Mouse (Mus musculus): Measurements from ENCODE around the gene Dusp28. TPM values are rescaled to one million over a fixed set of nuclear protein-coding genes. Genes with fewer than 3 reads are reported as not detected.
A peak's percentile ranks its signal among the peaks of the same experiment; 100 is the strongest.
"Not testable (repeated sequence)": the region's sequence is repeated elsewhere in the genome, so short reads cannot be mapped to it uniquely, and the experiment has no call there.

Dusp28 gene
- polyA plus RNA-seq, 1 experiment from 2014 or later = 12.2 TPM

DNA sequence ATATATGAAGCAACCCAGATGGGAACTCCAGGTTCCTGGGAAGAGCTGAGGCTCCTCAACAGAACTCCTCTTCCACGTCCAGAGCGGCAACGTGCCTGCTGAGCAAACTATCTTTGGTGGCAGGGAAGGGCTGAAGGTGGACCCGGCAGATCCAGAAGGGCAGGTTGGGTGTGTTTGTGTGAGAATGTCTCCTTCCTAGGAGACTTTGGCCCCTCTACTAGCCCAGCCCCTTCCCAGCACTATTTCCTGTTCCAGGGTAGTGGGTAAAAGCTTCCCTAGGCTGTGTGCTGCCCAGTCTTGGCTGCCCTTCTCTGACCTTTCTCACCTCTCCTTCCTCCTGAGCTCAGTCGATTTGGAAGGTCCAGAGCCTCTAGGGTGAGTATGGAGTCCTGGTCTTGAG lies 43.8 kb downstream of the Dusp28 start, which contains the start of gene Gpr35:
Gene Gpr35 (plus strand): TSS at position 259 of the 400 bp plus-strand sequence.
- Histone ChIP-seq H3K9ac (no peak within 1 kb of the TSS), H3K4me3 (replicated peaks) (no peak within 1 kb of the TSS), H3K27me3 (no peaks in the 10 kb centered on the region), H3K27ac (no peak within 1 kb of the TSS), H3K9me3 (replicated peaks) (no peaks in the 10 kb centered on the region), H3K36me3 (peaks cover 29% of the 10 kb centered on the region), H3K4me1 (no peaks in the 10 kb centered on the region), H3K4me2 (no peak within 1 kb of the TSS)
- 66% methylated on average over 5 of the region's 5 CpGs for WGBS
- no peak for ATAC-seq (replicated peaks; ENCODE audit: low FRiP score)

DNA sequence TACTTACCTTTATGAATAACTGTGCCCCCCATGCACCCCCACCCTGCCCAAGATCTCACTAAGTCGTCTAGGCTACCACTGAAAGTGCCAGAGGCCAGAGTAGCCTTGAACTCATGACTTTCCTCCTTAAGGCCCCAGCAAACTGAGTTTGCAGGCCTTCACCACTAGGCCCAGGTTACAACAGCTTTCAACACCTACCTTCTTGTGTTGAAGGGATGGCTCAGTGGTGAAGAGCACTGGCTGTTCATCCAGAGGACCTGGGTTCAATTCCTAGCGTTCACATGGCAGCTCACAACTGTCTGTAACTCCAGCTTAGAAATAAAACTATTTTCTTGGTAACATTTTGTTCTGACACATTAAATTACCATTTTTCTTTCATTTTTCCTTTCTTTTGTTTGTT lies 46.9 kb downstream of the Dusp28 start:
- no peak overlapping the region for H3K4me3 ChIP-seq (replicated peaks)
- no peak for ATAC-seq (replicated peaks; ENCODE audit: low FRiP score)
- no peak overlapping the region for H3K27ac ChIP-seq
- no peaks in the 10 kb centered on the region for H3K27me3 ChIP-seq
- no peaks in the 10 kb centered on the region for H3K4me1 ChIP-seq
- no peak overlapping the region for H3K4me2 ChIP-seq
- H3K9me3 ChIP-seq (replicated peaks) = no peaks in the 10 kb centered on the region
- no peak overlapping the region for H3K9ac ChIP-seq
- WGBS = 70% methylated on average over 2 of the region's 2 CpGs
- no peaks in the 10 kb centered on the region for H3K36me3 ChIP-seq

DNA sequence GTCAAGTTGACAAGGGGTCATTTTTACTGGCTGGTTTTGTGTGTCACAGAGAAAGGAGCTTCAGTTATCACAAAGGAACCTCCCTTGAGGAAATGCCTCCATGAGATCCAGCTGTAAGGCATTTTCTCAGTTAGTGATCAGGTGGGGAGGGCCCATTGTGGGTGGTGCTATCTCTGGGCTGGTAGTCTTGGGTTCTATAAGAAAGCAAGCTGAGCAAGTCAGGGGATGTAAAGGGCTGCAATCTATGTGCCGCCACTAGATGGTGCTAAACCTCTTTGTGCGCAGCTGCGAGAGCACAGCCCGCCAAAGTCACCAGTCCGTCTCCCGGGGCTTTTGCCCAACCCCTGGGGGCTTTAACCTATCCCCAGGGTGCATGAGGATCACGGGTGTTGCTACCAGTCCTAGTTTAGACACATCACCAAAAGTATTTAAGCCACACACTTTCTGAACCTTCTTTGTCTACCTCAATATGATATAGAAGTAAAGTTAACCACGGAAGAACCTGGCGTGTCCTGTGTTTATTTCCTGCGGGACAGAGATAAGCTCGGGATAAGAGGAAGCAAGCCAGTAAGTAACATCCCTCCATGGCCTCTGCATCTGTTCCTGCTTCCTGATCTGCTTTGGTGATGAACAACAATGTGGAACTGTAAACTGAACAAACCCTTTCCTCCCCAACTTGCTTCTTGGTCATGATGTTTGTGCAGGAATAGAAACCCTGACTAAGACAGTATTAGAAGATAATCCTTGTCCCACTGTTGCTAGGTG lies 50.0 kb downstream of the Dusp28 start:
- 11% methylated on average over 11 of the region's 11 CpGs for WGBS
- not testable (repeated sequence) for H3K27ac ChIP-seq; H3K9me3 ChIP-seq (replicated peaks); H3K27me3 ChIP-seq; H3K36me3 ChIP-seq; H3K4me1 ChIP-seq; ATAC-seq (replicated peaks; ENCODE audit: low FRiP score)
- peak overlapping the region; percentile 21; the same call in 1 of the 2 replicates for H3K4me3 ChIP-seq (replicated peaks)
- H3K4me2 ChIP-seq = peak overlapping the region; percentile 51
- 0 out of 2 replicates have a peak overlapping the region, but pooled peaks have one; percentile 4 for H3K9ac ChIP-seq

Other genes starting within 250 kb of the Dusp28 start
- 60.0 and 60.2 TPM in 2 replicates for gene Gpc1, start 75.3 kb upstream of the Dusp28 start, polyA plus RNA-seq (2015; fragmentation: Nextera tagmentation; extraction: Ambion mirVana)
- 0.43 and 0.54 TPM in 2 replicates for gene Ankmy1, start 4.1 kb upstream of the Dusp28 start, polyA plus RNA-seq (2015; fragmentation: Nextera tagmentation; extraction: Ambion mirVana)
- 32.6 and 37.9 TPM in 2 replicates for gene Rnpepl1, start 3.8 kb downstream of the Dusp28 start, polyA plus RNA-seq (2015; fragmentation: Nextera tagmentation; extraction: Ambion mirVana)
- gene Capn10, start 27.4 kb downstream of the Dusp28 start, polyA plus RNA-seq (2015; fragmentation: Nextera tagmentation; extraction: Ambion mirVana) = 32.6 and 37.2 TPM in 2 replicates
- 0.55 and 0.56 TPM in 2 replicates for gene Gpr35, start 43.9 kb downstream of the Dusp28 start, polyA plus RNA-seq (2015; fragmentation: Nextera tagmentation; extraction: Ambion mirVana)
- gene Aqp12, start 99.4 kb downstream of the Dusp28 start, polyA plus RNA-seq (2015; fragmentation: Nextera tagmentation; extraction: Ambion mirVana) = not detected in 2 replicates
- 7.0 and 10.0 TPM in 2 replicates for gene Kif1a, start 195.0 kb downstream of the Dusp28 start, polyA plus RNA-seq (2015; fragmentation: Nextera tagmentation; extraction: Ambion mirVana)
- gene Agxt, start 228.3 kb downstream of the Dusp28 start, polyA plus RNA-seq (2015; fragmentation: Nextera tagmentation; extraction: Ambion mirVana) = 0.38 TPM in 1 of 2 replicates, not detected in the other